Mouse (Mus musculus) ES-Bruce4 (cell line): Measurements from ENCODE around the gene Lamp5. TPM values are rescaled to one million over a fixed set of nuclear protein-coding genes. Genes with fewer than 3 reads are reported as not detected.

Experiments used
- H3K27ac ChIP-seq: 2 replicates; pipeline ENCODE4 v1.5.1; 2012; ENCODE audit warnings: low read length, inconsistent platforms; ENCODE audit not compliant: insufficient read depth
- H3K27me3 ChIP-seq: 2 replicates; pipeline ENCODE4 v1.6.1; 2012; ENCODE audit warnings: mild to moderate bottlenecking, low read length, inconsistent platforms; ENCODE audit not compliant: control insufficient read depth, poor library complexity, insufficient read depth, severe bottlenecking
- H3K36me3 ChIP-seq: 2 replicates; pipeline ENCODE4 v1.6.1; 2012; ENCODE audit warnings: inconsistent platforms, mild to moderate bottlenecking, low read length, moderate library complexity; ENCODE audit not compliant: control insufficient read depth, poor library complexity, insufficient read depth, severe bottlenecking
- H3K4me1 ChIP-seq: one replicate; pipeline ENCODE4 v1.8.1; 2011; ENCODE audit warnings: low read length; ENCODE audit not compliant: control insufficient read depth, insufficient read depth
- H3K4me3 ChIP-seq: 2 replicates; pipeline ENCODE4 v1.5.1; 2011; ENCODE audit warnings: low read depth, mild to moderate bottlenecking, low read length
- H3K9ac ChIP-seq: 2 replicates; pipeline ENCODE4 v1.6.1; 2012; ENCODE audit warnings: low read depth, mild to moderate bottlenecking, inconsistent platforms; ENCODE audit not compliant: poor library complexity, severe bottlenecking
- H3K9me3 ChIP-seq: replicated peaks from 2 replicates; pipeline ENCODE4 v1.6.1; 2012; ENCODE audit warnings: mild to moderate bottlenecking, low read length, inconsistent platforms; ENCODE audit not compliant: control insufficient read depth, poor library complexity, insufficient read depth, severe bottlenecking
- CTCF ChIP-seq: IDR thresholded peaks from one replicate; pipeline ENCODE4 v1.8.1; 2011; ENCODE audit warnings: low read depth, low read length
- EP300 ChIP-seq: IDR thresholded peaks from 2 replicates; pipeline ENCODE4 v1.6.1; 2011; ENCODE audit warnings: low read depth, low read length; ENCODE audit not compliant: insufficient read depth
- POLR2A ChIP-seq: IDR thresholded peaks from one replicate; pipeline ENCODE4 v1.8.1; 2011; ENCODE audit warnings: low read length; ENCODE audit not compliant: insufficient read depth
- polyA plus RNA-seq: library from polyadenylated mRNA; stranded (reverse); fragments of >200 nt; gene quantifications from 2 replicates; pipeline ENCODE4 v1.2.4, GENCODE M21; 2011; ENCODE audit warnings: low read depth; ENCODE audit not compliant: missing spikeins, insufficient read depth, insufficient read length

Gene Lamp5
- not detected in 2 replicates for polyA plus RNA-seq

DNA sequence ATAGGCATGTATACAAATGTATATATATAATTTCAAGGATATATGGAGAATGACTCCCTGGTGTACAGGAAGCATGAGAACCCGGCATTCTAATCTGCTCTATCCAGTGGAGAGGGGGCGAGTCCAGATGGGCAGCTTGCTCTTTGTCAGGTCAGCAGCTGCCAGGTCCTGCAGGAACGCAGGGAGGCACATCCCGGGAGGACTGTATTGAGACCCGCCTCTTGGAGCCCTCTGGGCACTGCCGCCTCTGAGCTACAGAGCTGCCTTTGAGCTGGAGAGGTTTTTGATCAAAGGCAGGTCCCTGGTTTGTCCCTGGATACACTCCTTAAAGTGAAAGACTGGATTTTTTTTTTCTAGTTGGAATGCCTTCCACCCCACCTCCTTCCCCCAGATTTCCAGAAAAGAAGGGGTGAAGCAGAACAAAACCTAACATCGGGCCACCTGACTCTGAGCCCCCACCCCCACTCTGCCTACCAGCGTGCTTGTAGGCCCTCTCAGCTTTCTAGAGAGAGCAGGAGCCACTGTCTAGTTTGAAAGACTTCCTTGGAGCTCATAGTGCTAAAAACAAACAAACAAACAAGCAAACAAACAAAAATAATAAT lies at the start of gene Lamp5:
Gene Lamp5, plus strand, starts transcription at position 552 of the 602 bp plus-strand sequence.
- Histone ChIP-seq H3K36me3 (no peaks in the 10 kb centered on the region), H3K9ac (no peak within 1 kb of the TSS), H3K4me1 (no peaks in the 10 kb centered on the region), H3K4me3 (peak within 1 kb of the TSS; percentile 26), H3K27ac (no peak within 1 kb of the TSS), H3K9me3 (no peaks in the 10 kb centered on the region), H3K27me3 (no peaks in the 10 kb centered on the region; the same call in 1 of the 2 replicates)
- TF ChIP-seq CTCF (no peak), POLR2A (no peak), EP300 (no peak)

DNA sequence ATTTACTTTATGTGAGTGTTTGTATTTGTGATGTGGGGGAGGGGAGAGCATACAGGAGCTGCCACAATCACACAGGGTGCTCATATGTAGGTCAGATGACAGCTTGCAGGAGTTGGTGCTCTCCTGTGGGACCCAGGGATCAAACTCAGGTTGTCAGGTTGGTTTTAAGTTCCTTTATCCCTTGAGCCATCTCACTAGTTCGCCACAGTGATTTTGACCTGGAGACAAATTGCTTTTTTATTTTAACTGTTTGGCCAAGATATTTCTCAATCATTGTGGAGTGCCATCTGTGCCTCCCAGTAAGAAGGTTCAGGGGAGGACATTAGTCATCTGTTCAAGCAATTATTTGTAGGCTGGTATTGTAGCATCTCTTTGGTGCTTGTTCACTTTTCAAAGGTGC lies 48.2 kb upstream of the Lamp5 start:
- Histone ChIP-seq H3K4me3 (no peak overlapping the region), H3K9ac (no peak overlapping the region), H3K4me1 (no peaks in the 10 kb centered on the region), H3K27ac (no peak overlapping the region), H3K36me3 (no peaks in the 10 kb centered on the region), H3K27me3 (no peaks in the 10 kb centered on the region), H3K9me3 (no peaks in the 10 kb centered on the region)
- no peak for TF ChIP-seq POLR2A
- TF ChIP-seq CTCF, result no peak
- TF ChIP-seq EP300, result no peak

DNA sequence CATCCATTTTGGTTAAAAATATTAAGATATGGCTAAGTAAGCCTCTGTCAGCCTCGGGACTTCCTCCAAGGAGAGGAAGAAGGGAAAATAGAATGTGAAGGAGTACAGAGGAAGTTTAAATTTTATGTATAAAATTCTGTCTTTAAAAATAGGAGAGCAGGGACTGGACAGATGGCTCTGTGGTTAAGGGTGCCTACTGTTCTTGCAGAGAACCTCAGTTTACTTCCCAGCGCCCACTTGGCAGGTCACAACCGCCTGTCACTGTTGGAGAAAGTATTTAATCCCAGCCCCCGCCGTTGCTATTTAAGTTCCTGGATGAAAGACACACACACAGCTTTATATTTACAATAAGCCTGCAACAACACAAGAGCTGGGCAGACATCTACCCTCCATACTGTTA lies 45.8 kb upstream of the Lamp5 start:
- H3K9ac ChIP-seq, result no peak overlapping the region
- no peaks in the 10 kb centered on the region for H3K36me3 ChIP-seq
- H3K27ac ChIP-seq, result no peak overlapping the region
- no peaks in the 10 kb centered on the region for H3K27me3 ChIP-seq
- TF ChIP-seq EP300, result no peak
- TF ChIP-seq CTCF, result no peak
- no peak for TF ChIP-seq POLR2A
- H3K4me3 ChIP-seq, result no peak overlapping the region
- H3K9me3 ChIP-seq, result no peaks in the 10 kb centered on the region
- no peaks in the 10 kb centered on the region for H3K4me1 ChIP-seq

DNA sequence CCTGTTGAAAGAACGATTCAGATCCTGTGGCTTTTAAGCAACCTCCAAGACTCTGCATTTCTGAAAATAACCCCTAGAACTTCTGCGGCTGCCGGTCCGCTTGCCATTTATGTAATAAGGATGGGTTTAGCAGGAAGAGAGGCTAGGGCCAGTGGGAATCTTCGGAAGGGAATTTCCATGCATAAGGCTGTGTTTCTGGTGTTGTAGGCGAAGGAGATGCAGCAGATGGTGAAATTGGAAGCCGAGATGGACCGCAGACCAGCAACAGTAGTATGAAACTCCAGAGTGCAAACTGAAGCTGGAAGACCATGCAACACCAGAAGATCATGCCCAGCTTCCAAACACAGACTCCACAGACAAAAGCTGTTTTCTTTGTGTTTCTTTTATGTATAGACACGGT lies 39.3 kb upstream of the Lamp5 start:
- H3K27ac ChIP-seq, result no peak overlapping the region
- no peaks in the 10 kb centered on the region for H3K27me3 ChIP-seq
- no peaks in the 10 kb centered on the region for H3K9me3 ChIP-seq
- H3K36me3 ChIP-seq, result no peaks in the 10 kb centered on the region
- H3K9ac ChIP-seq, result no peak overlapping the region
- TF ChIP-seq EP300 (no peak), POLR2A (no peak), CTCF (no peak)
- H3K4me1 ChIP-seq, result no peaks in the 10 kb centered on the region
- no peak overlapping the region for H3K4me3 ChIP-seq

DNA sequence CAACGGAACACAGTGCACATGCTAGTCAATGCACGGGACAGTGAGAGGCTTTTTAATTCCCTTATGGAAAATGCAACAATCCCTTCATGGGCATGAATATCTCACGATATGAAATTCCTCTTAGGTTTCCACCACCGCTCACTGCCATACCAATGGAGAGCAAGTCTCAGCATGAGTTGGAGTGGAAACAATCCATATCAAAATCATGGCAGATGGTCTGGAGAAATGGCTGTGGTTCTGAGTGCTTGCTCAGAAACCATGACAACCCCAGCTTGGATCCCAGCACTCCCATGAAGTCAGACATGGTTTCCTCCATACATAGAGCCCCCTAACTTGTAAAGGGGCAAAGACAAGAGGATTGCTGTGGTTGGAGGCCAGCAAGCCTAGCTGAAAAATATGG lies 3.6 kb upstream of the Lamp5 start:
- TF ChIP-seq POLR2A (no peak), CTCF (no peak), EP300 (no peak)
- no peak overlapping the region for H3K27ac ChIP-seq
- no peaks in the 10 kb centered on the region for H3K27me3 ChIP-seq
- H3K4me1 ChIP-seq, result no peaks in the 10 kb centered on the region
- H3K36me3 ChIP-seq, result no peaks in the 10 kb centered on the region
- H3K9ac ChIP-seq, result no peak overlapping the region
- H3K9me3 ChIP-seq, result no peaks in the 10 kb centered on the region
- H3K4me3 ChIP-seq, result no peak overlapping the region

DNA sequence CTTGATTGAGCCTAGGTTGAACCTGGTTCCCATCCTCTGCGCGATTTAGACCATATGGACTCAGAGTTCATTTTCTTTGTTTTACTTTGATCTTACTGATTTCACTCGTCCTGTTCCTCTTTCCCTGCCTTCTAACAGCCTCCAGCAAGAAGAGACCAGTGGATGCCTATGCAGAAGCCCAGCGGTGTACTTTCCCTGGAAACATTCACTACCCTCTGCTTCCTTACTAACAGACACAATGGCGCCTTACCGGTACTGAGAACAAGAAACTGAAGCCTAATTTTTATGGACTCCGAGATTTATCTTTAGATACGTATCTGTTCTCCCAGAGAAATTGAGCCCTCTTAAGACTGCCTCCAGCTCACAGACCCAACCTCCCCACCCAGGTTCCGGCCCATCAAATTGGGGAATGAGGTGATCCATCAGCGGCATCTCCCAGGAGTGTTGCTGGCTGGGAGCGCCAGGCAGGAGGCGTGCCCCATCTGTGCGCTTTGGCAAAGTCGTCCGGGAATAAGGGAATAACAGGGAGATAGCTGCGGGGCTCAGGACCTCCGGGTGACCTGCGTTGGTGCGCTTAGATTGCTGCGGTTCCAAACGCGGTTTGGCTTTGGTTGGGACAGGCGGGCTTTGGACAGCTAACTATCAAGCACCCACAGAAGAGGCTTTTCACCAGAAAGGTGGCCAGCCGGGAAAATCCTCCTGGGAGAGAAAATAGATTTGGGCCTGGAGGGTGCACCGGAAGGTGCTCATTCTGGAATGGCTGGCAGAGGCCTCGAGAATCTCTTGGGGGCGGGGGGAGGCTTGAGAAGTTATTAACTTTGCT lies 1.0 kb upstream of the Lamp5 start:
- no peaks in the 10 kb centered on the region for H3K4me1 ChIP-seq
- no peaks in the 10 kb centered on the region for H3K36me3 ChIP-seq
- no peaks in the 10 kb centered on the region for H3K9me3 ChIP-seq
- no peak for TF ChIP-seq POLR2A
- no peak for TF ChIP-seq EP300
- TF ChIP-seq CTCF, result no peak
- H3K9ac ChIP-seq, result no peak overlapping the region
- no peak overlapping the region for H3K27ac ChIP-seq
- H3K4me3 ChIP-seq, result peak overlapping the region; percentile 26
- H3K27me3 ChIP-seq, result no peaks in the 10 kb centered on the region; the same call in 1 of the 2 replicates
